Mouse (Mus musculus) heart, embryonic 14.5 days (tissue): Measurements from ENCODE around the gene Zfp566. TPM values are rescaled to one million over a fixed set of nuclear protein-coding genes. Genes with fewer than 3 reads are reported as not detected.
A peak's percentile ranks its signal among the peaks of the same experiment; 100 is the strongest.

Source experiments
- ATAC-seq: fragments of 200-750 bp; cut with Nextera tagmentation; 2 replicates; pipeline ENCODE4 v1.8.0; 2017; ENCODE audit warnings: low read depth, moderate TSS enrichment; ENCODE audit not compliant: insufficient number of reproducible peaks, insufficient read depth, low FRiP score
- H3K27ac ChIP-seq, 2 experiments: fragments of 200-500 bp in 1 of 2; fragments of 300-500 bp in 1 of 2; sonication (generic) in 1 of 2; replicated peaks in 1 of 2; 2 replicates each; pipeline ENCODE4 v1.5.1; 2012 to 2014; ENCODE audit warnings: low read depth in 2 of 2, low read length in 2 of 2, control low read depth in 1 of 2, mild to moderate bottlenecking in 1 of 2, mixed read lengths in 1 of 2; ENCODE audit not compliant: control insufficient read depth in 1 of 2, insufficient read depth in 1 of 2
- H3K27me3 ChIP-seq: fragments of 300-500 bp; sonication (generic); 2 replicates; pipeline ENCODE4 v1.6.1; 2014; ENCODE audit warnings: mild to moderate bottlenecking, low read length, control low read depth; ENCODE audit not compliant: control insufficient read depth, insufficient read depth
- H3K36me3 ChIP-seq: fragments of 300-500 bp; sonication (generic); 2 replicates; pipeline ENCODE4 v1.6.1; 2014; ENCODE audit warnings: mild to moderate bottlenecking, control low read depth, low read length, mixed read lengths; ENCODE audit not compliant: control insufficient read depth, insufficient read depth
- H3K4me1 ChIP-seq, 2 experiments: fragments of 200-500 bp in 1 of 2; fragments of 300-500 bp in 1 of 2; sonication (generic) in 1 of 2; 2 replicates each; pipeline ENCODE4 v1.6.1; 2012 to 2014; ENCODE audit warnings: low read length in 2 of 2, control low read depth in 1 of 2, mixed read lengths in 1 of 2; ENCODE audit not compliant: control insufficient read depth in 2 of 2, insufficient read depth in 2 of 2
- H3K4me2 ChIP-seq: fragments of 300-500 bp; sonication (generic); 2 replicates; pipeline ENCODE4 v1.6.1; 2014; ENCODE audit warnings: mild to moderate bottlenecking, low read length
- H3K4me3 ChIP-seq, 2 experiments: fragments of 200-500 bp in 1 of 2; fragments of 300-500 bp in 1 of 2; sonication (generic) in 1 of 2; 2 replicates each; pipeline ENCODE4 v1.5.1; 2012 to 2014; ENCODE audit warnings: low read length in 2 of 2, mild to moderate bottlenecking in 2 of 2, control low read depth in 1 of 2, low read depth in 1 of 2, moderate library complexity in 1 of 2; ENCODE audit not compliant: control insufficient read depth in 1 of 2, insufficient read depth in 1 of 2
- H3K9ac ChIP-seq: fragments of 300-500 bp; sonication (generic); 2 replicates; pipeline ENCODE4 v1.6.1; 2014; ENCODE audit warnings: mild to moderate bottlenecking, low read length
- H3K9me3 ChIP-seq: fragments of 300-500 bp; sonication (generic); 2 replicates; pipeline ENCODE4 v1.6.1; 2016; ENCODE audit warnings: low read length, control low read depth; ENCODE audit not compliant: control insufficient read depth
- WGBS: fragments of 180-500 bp; shearing (Covaris S2); extraction: QIAGEN DNeasy Blood & Tissue Kit; methylation state at CpG from one replicate; pipeline ENCODE4 v1.1.7; 2014; 5-methylcytosine and 5-hydroxymethylcytosine counted together
- polyA plus RNA-seq: library from polyadenylated mRNA; unstranded; fragments of >200 nt; fragmentation: Nextera tagmentation; extraction: Ambion mirVana; gene quantifications from 2 replicates; pipeline ENCODE4 v1.2.1, GENCODE M21; 2014

The Zfp566 gene
- polyA plus RNA-seq, 1 experiment from 2014 or later: 5.2 TPM

DNA sequence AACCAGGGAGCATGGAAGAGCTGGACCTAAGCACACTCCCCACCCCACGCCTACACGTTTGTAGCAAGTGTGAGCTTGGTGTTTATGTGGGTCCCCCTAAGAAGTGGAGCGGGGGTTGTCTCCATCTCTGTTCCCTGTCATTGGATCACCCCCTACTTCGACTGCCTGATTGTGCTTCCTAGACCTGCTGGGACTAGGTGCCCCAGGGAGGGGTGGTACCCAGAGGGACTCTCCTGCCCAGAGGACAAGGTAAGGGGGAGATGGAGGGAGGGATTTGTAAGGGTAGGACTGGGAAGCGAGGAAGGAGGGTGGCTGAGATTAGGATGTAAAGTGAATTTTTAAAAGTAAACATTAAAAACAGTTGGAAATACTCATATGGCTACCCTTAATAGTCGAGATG is 922 bp downstream of the Zfp566 start:
- no peak overlapping the region for H3K27ac ChIP-seq
- H3K9me3 ChIP-seq: no peaks in the 10 kb centered on the region
- peak overlapping the region; percentile 71 for H3K4me2 ChIP-seq
- H3K4me3 ChIP-seq: peak overlapping the region; percentile 55 to 100
- no peak for ATAC-seq
- peaks cover 7 to 13% of the 10 kb centered on the region in 2 experiments for H3K4me1 ChIP-seq
- no peaks in the 10 kb centered on the region for H3K27me3 ChIP-seq
- 17% methylated on average over 6 of the region's 6 CpGs for WGBS
- H3K9ac ChIP-seq: peak overlapping the region; percentile 76
- peaks cover 8% of the 10 kb centered on the region; the same call in 1 of the 2 replicates for H3K36me3 ChIP-seq

DNA sequence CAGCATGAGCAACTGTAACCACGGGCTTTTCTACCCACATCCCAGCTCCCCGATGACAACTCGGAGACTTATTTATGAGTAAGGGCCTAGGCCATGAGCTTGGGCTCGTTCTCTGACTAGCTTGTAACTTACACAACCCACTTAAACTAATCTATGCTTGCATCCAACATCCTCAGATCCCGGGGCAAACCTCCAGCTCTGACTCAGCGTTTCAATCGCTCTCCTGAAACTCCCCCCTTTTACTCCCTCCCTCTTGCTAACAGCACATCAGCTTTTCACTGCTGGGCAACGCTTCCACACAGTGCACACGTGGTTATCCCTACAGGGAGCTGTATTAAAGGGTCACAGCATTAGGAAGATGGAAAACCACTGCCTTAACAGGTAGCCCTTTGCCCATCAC is 3.8 kb downstream of the Zfp566 start:
- no peak overlapping the region for H3K4me2 ChIP-seq
- H3K4me1 ChIP-seq: peaks cover 7% of the 10 kb centered on the region in 2 experiments
- no peaks in the 10 kb centered on the region for H3K9me3 ChIP-seq
- H3K27me3 ChIP-seq: no peaks in the 10 kb centered on the region
- no peak overlapping the region for H3K27ac ChIP-seq
- 88% methylated on average over 9 of the region's 9 CpGs for WGBS
- ATAC-seq: no peak
- no peak overlapping the region for H3K4me3 ChIP-seq
- no peak overlapping the region for H3K9ac ChIP-seq
- H3K36me3 ChIP-seq: peaks cover 8% of the 10 kb centered on the region; the same call in 1 of the 2 replicates

DNA sequence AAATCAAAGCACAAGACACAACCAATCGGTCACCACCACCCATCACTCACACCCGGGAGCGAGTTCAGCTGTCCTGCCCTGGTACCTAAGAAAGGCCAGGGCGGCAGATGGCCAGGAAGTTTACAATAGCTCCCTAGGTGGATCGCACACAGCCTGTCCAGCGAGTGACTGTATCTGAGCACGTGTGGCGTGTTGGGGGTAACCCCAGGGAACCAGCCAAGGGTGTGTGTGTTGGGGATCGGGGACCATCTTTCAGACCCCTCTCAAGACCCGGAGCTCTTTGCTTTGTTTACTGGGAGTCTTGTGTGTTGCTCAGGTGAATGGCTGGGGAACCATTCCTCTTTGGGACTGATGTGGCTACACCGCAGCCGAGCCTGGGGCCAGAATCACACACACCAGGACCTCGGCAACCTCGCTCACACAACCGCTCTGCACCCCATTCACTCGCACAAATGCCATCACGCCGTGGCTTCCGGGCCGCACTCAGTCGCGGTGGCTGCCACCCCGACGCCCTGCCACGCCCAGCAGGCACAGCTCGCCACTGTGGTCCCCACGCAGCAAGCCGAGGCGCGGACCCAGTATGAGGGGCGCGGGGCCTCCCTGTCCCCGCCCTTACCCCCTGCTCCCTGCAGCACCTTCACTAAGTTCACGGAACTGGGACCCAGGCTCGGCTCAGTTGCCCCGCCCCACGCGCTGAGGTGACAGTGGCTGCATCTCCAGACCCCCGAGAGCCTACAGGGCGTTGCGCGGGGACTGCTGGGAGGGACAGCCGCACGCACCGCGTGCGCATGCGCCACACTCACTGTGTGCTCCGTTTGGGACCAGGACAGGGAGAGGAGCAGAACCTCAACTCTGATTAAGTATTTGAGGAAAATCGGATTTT is 17.9 kb downstream of the Zfp566 start, which contains the start of gene Zfp82:
Gene Zfp82, minus strand, starts transcription at position 755 of the 883 bp plus-strand sequence.
- peak within 1 kb of the TSS; percentile 98 for H3K4me2 ChIP-seq
- no peaks in the 10 kb centered on the region for H3K9me3 ChIP-seq
- peak within 1 kb of the TSS in 1 of 2 experiments; percentile 45; a peak in 1 of 4 replicates for H3K27ac ChIP-seq
- H3K9ac ChIP-seq: peak within 1 kb of the TSS; percentile 81
- peaks cover 0 to 5% of the 10 kb centered on the region in 2 experiments; a peak in 2 of 4 replicates for H3K4me1 ChIP-seq
- under 1% methylated on average over 43 of the region's 50 CpGs for WGBS
- peaks cover 19% of the 10 kb centered on the region for H3K36me3 ChIP-seq
- H3K4me3 ChIP-seq: peak within 1 kb of the TSS; percentile 62 to 78
- peak; percentile 88 for ATAC-seq
- no peaks in the 10 kb centered on the region for H3K27me3 ChIP-seq

DNA sequence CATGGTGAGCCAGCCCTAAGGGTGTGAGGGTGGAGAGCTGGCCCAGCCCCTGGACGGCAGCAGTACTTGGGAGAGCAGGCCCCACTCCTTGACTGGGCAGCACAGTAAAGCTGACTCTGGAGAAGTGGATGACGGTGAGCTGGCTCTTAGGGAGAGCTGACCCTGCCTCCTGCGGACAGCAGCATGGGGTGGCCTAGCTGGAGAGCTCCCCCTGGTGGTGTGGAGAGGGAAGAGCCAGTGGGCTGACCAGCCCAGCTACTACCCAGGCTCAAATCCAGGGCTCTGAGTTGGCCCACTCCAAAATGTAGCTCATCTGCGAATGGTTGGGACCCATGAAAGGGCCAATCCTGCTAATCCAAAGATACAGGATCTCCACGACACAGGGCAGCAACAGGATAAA is 25.7 kb downstream of the Zfp566 start:
- H3K27ac ChIP-seq: no peak overlapping the region
- H3K9me3 ChIP-seq: no peaks in the 10 kb centered on the region
- H3K27me3 ChIP-seq: no peaks in the 10 kb centered on the region
- H3K4me1 ChIP-seq: no peaks in the 10 kb centered on the region
- no peak overlapping the region for H3K4me3 ChIP-seq
- no peak overlapping the region for H3K4me2 ChIP-seq
- H3K9ac ChIP-seq: no peak overlapping the region
- WGBS: 71% methylated on average over 5 of the region's 5 CpGs
- peaks cover 44% of the 10 kb centered on the region for H3K36me3 ChIP-seq
- no peak for ATAC-seq

GRCm38 (mm10) chr7:30062478-30062877 is 27.8 kb downstream of the Zfp566 start:
- Histone ChIP-seq H3K9ac (no peak overlapping the region), H3K36me3 (peaks cover 47% of the 10 kb centered on the region), H3K4me3 (no peak overlapping the region), H3K4me2 (no peak overlapping the region), H3K9me3 (no peaks in the 10 kb centered on the region), H3K4me1 (no peaks in the 10 kb centered on the region), H3K27ac (no peak overlapping the region), H3K27me3 (no peaks in the 10 kb centered on the region)
- whole genome bisulfite sequencing: 87% methylated on average over 5 of the region's 5 CpGs
- ATAC-seq: no peak

DNA sequence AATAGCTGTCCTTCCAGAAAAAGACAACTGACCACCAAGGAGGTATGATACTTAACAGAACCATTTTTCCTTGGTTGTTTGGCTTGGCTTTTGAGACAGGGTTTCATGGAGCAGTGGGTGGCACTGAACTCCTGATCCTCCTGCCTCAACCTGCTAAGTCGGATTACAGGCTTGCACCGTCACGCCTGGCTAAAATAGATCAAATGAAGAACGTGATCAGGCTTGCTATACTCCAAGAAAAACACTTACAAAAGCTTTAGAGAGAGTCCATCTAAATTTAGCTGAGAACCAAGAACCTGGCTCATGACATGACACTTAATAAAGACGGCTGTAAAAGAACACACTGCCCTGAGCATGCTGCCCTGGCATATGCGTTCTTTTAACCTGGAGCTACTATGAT is 30.0 kb downstream of the Zfp566 start:
- 44% methylated on average over 6 of the region's 6 CpGs for WGBS
- Histone ChIP-seq H3K27ac (peak overlapping the region; percentile 20; a peak in 2 of 4 replicates), H3K36me3 (peaks cover 51% of the 10 kb centered on the region), H3K9ac (no peak overlapping the region), H3K9me3 (no peaks in the 10 kb centered on the region), H3K4me1 (no peaks in the 10 kb centered on the region), H3K4me3 (no peak overlapping the region), H3K27me3 (no peaks in the 10 kb centered on the region), H3K4me2 (no peak overlapping the region)
- ATAC-seq: no peak; the same call in 1 of the 2 replicates

DNA sequence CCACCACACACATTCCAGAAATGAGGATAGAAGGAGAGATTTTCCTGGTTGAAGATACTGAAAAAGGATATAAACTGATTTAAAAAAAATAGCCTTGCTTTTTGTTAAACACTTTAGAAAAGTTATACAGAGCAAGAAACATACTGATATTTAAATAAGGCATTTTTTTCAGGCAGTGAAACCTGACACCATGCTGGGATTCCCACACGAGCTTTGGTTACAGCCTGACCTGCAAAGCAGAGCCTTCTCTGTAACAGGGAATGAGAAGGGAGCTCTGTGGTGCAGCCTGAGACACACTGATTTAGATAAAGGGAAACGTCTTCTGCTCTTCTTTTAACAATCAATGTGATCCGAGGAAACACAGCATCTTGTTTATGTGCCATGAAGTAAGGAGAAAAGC is 36.7 kb downstream of the Zfp566 start:
- no peak for ATAC-seq
- Histone ChIP-seq H3K27me3 (no peaks in the 10 kb centered on the region), H3K4me3 (no peak overlapping the region), H3K27ac (no peak overlapping the region), H3K36me3 (peaks cover 26% of the 10 kb centered on the region), H3K9me3 (no peaks in the 10 kb centered on the region), H3K9ac (no peak overlapping the region), H3K4me1 (peaks cover 3 to 10% of the 10 kb centered on the region in 2 experiments), H3K4me2 (no peak overlapping the region)
- 4% methylated on average over 3 of the region's 3 CpGs for WGBS
